Mouse (Mus musculus) neural tube, postnatal 0 days (tissue): ENCODE results near the gene Klk5. TPM values are rescaled to one million over a fixed set of nuclear protein-coding genes. Genes with fewer than 3 reads are reported as not detected.

ENCODE experiments used
- polyA plus RNA-seq: library from polyadenylated mRNA; unstranded; fragments of >200 nt; fragmentation: Nextera tagmentation; extraction: Ambion mirVana; gene quantifications from 2 replicates; pipeline ENCODE4 v1.2.1, GENCODE M21; 2015

The Klk5 gene
- not detected in 2 replicates for polyA plus RNA-seq

DNA sequence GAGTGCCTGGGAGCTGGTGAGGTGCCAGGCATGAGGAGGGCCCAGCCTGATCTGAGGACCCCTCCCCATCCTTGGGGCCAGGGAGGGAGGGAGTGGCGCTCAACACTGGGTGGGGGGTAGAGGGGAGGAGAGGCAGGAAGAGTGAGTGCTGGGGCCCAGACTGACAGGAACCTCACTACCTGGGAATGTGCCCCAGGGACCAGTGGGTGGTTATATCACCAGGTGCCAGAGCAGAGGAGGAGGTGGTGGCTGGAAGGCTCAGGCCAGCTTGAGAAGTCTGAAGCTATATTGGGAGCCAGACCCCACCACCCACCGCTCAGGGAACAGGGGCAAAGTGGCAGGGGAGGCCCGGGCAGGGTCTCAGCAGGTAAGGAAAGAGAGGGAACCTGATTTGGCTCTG, at the start of gene Klk5:
Gene Klk5, plus strand, starts transcription at position 271 of the 400 bp plus-strand sequence.

DNA sequence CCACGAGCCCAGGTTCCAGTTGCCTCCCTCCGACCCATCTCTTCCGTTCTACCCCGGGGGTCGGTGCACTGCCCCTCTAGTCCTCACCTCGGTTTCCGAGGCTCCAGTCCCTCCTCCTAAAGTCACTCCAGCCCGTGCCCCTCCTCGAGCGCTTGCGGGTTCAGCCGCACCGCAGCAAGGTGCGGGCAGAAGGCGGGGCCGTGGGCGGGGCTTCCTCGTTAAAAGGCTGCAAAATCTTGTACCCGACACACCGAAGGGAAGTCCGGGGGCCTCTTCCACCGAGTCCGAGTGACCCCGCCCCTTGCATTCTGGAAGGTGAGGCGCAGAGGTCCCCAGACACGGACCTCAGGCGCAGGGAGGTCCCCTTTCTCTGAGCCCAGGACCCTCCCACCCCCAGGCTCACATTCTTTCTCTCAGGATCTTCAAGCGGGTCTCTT, 44.4 kb upstream of the Klk5 start, which contains the start of gene Klk8:
Gene Klk8, plus strand, starts transcription at position 245 of the 437 bp plus-strand sequence.

DNA sequence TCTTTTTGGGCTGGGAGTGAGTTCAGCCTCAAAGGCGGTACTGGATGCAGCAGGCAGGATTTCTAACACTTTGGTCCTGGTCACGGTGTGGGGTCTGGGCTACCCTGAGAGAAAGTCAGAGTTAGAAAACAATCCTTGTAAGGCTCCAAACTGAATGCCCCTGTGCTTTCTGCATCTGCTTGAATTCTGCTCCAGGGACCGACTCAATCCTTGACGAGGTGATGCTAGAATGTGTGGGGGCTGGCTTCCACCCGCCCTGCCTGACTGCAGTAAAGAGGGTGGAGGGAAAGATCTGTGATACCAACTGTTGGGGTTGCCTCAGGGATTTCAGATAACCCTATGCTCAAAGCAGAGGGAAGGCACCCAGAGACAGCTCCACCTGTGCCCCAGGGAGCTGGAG, 30.8 kb upstream of the Klk5 start, which contains the start of gene Klk7:
Gene Klk7, plus strand, starts transcription at position 301 of the 400 bp plus-strand sequence.

DNA sequence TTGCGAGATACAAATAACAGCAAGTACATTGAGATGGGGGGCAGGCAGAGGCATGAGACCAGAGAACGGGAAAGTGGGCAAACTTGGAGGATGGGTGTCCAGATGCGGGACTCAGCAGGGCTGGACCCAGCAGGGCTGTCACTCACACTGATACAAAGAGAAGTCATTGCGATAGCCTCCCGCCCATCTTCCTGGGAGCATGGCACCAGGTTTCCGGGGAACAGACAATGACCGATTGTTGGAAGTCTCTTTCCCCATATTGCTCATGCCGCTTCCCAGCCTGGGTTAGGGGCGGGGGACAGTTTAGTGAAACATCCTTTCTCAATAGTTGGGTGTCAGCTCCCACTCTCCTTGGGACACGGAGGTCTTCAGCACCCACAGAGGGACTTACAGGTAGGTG, 17.6 kb upstream of the Klk5 start, which contains the start of gene Klk6:
Gene Klk6, plus strand, starts transcription at position 301 of the 400 bp plus-strand sequence.

DNA sequence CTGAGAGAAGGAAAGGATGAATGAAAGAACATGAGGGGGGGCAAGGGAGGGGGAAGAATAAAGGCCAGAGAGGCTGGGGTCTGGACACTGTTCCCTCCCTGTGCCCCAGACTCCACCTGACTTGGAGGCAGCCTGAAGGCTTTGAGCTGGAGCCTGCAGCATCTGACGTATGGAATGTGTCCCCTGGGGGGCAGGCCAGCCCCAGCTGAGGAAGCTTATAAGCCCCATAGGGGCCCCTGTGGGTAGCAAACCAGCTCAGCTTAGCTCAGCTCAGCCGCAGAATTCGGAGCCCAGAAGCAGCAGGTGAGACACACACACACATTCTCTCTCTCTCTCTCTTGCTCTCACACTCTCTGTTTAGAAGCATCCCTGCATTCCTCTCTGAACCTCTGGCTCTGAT, 39.1 kb downstream of the Klk5 start, which contains the start of gene Klk4:
Gene Klk4, plus strand, starts transcription at position 249 of the 400 bp plus-strand sequence.

Other genes with a start within 250 kb of the Klk5 start
- 0.34 and 0.43 TPM in 2 replicates for gene Zfp819, start 234.8 kb upstream of the Klk5 start, polyA plus RNA-seq
- gene Ceacam18, start 207.3 kb upstream of the Klk5 start, polyA plus RNA-seq, result not detected in 2 replicates
- 0.31 and 0.66 TPM in 2 replicates for gene Siglece, start 181.8 kb upstream of the Klk5 start, polyA plus RNA-seq
- gene Ctu1, start 170.0 kb upstream of the Klk5 start, polyA plus RNA-seq, result 13.4 and 16.4 TPM in 2 replicates
- not detected in 2 replicates for gene Klk14, start 151.6 kb upstream of the Klk5 start, polyA plus RNA-seq
- gene Klk13, start 129.4 kb upstream of the Klk5 start, polyA plus RNA-seq, result 0.24 and 0.25 TPM in 2 replicates
- gene Klk12, start 73.1 kb upstream of the Klk5 start, polyA plus RNA-seq, result not detected in 2 replicates
- not detected in 2 replicates for gene Klk11, start 67.4 kb upstream of the Klk5 start, polyA plus RNA-seq
- 0.28 and 0.54 TPM in 2 replicates for gene Klk10, start 60.9 kb upstream of the Klk5 start, polyA plus RNA-seq
- gene Klk9, start 50.1 kb upstream of the Klk5 start, polyA plus RNA-seq, result 0.23 TPM in 1 of 2 replicates, not detected in the other
- gene Klk8, start 44.4 kb upstream of the Klk5 start, polyA plus RNA-seq, result 11.5 and 15.1 TPM in 2 replicates
- 0.11 and 0.15 TPM in 2 replicates for gene Klk7, start 30.7 kb upstream of the Klk5 start, polyA plus RNA-seq
- gene Klk6, start 17.5 kb upstream of the Klk5 start, polyA plus RNA-seq, result not detected in 2 replicates
- gene Klk4, start 39.2 kb downstream of the Klk5 start, polyA plus RNA-seq, result 0.15 TPM in 1 of 2 replicates, not detected in the other
- not detected in 2 replicates for gene Klk15, start 91.8 kb downstream of the Klk5 start, polyA plus RNA-seq
- not detected in 2 replicates for gene Klk1b8, start 108.7 kb downstream of the Klk5 start, polyA plus RNA-seq
- gene Klk1b1, start 124.8 kb downstream of the Klk5 start, polyA plus RNA-seq, result not detected in 2 replicates
- gene Klk1b9, start 134.1 kb downstream of the Klk5 start, polyA plus RNA-seq, result not detected in 2 replicates
- not detected in 2 replicates for gene Klk1b11, start 153.9 kb downstream of the Klk5 start, polyA plus RNA-seq
- not detected in 2 replicates for gene Klk1b26, start 170.2 kb downstream of the Klk5 start, polyA plus RNA-seq
- not detected in 2 replicates for gene Klk1b27, start 210.3 kb downstream of the Klk5 start, polyA plus RNA-seq